Mouse (Mus musculus) spleen, adult 18-20 months (tissue): ENCODE results near the gene Lamb3.
"Not testable (repeated sequence)": the region's sequence is repeated elsewhere in the genome, so short reads cannot be mapped to it uniquely, and the experiment has no call there.

Source experiments
- DNase-seq, 2 experiments: peaks; one replicate each; pipeline ENCODE4 v3.0.0; 2022; ENCODE audit warnings: mixed read lengths in 2 of 2

The Lamb3 gene

DNA sequence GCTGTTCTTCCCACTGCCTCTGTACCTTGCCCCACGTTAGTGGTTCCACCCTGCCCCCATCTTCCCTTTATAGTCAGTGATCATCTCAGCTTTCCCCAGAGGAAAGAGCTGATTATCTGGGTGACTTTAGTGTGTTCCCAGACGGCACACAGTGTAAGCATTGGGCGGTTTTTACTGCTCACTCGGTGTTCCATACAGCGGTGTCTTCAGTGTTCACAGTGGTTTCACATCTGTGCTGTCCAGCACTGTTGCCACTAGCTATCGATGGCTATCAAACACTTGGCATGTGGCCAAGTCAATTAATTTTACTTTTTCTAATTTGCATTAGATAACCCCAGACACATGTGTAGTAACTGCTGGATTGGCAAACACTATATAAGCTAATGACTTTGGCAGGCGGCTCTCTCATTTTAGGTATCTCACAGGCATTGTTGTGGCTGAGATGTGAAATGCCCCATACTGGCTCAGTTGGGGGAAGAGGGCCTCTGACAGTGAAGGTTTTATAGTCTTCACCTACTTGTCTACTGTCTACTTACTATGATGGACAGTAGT is 76.8 kb downstream of the Lamb3 start:
- no peak for DNase-seq

DNA sequence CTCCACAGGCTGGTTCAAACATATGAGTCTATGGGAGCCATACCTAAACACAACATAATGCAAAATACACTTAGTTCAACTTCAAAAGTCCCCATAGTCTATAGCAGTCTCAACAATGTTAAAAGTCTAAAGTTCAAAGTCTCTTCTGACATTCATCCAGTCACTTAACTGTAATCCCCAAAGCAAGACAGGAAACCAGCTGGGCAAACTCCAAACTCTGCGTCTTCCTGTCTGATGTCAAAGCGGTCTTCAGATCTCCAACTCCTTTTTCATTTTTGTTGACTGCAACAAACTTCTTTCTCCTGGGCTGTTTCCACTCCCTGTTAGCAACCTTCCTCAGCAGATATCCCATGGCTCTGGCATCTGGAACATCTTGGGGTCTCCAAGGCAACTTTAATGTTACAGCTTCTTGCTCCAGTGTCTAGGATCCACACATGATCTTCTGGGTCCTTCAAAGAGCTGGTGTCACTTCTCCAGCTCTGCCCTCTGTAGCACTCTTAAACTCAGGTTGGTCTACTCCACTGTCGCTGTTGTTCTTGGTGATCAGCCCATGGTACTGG is 78.3 kb downstream of the Lamb3 start:
- not testable (repeated sequence) for DNase-seq

DNA sequence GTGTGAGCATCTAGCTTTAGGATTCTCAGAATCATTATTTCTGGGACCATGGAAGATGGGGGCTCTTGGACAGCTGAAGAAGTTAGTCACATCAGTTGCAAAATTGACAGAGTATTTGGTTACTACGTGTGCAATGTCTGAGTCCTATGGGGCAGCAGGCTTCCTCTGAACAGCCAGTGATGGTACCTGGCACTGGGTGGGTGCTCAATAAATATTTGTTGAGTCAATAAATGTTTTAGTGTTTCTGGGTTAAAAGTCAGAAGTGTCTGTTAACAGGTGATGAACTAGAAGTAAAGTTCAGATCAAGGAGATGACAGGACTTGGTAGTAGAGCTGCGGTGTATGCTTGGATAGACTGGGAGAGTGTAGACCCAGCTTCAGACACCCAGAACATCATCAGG is 80.1 kb downstream of the Lamb3 start:
- DNase-seq = no peak

DNA sequence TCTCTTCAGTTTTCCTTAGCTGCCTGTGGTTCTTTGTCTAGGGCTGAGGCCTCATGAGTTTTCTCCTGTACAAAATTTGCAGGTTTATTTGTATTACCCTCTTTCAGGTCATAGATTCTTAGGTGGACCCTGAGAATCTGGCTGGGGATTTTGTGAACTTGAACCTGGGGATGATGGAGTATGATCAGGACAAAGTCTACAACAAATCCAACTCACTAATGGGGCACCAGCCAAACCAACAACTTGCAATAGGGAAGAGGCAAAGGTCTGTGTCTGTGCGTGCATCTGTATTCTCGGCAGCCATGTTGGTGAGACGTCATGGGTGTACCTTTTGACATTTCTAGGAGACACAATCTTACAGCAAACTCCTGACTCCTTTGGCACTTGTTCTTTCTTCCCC is 81.6 kb downstream of the Lamb3 start:
- no peak for DNase-seq

DNA sequence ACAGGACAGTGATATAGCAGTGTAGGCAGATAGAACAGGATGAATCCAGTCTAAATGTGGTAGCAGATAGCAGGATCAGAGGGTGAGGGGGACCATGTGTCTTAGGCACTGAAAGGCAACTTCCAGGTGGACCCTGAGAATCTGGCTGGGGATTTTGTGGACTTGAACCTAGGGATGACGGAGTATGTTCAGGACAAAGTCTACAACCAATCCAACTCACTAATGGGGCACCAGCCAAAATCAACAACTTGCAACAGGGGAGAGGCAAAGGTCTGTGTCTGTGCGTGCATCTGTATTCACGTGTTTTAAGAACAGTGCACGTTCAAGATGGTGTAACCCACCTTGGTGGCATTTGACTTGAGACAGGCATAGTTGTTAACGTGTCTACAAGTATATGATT is 82.4 kb downstream of the Lamb3 start:
- no peak for DNase-seq

DNA sequence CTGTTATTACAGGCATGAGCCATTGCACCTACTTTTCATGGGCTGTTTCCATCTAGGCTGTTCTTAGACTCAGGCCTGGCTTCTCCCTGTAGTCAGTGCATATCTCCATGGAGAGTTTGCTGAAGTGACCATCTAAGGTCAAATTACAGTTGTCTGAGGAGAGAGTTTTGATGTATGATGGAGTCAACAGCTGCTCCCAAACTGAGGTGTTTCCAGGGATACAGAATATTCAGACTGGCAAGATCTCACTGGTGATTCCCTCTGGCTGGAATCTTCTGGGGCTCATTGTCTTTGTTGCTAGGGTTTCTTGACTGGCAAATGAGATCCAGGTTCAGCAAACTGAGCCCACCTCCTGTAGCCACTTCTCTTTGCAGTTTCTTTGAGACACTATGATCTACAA is 83.2 kb downstream of the Lamb3 start:
- no peak for DNase-seq

DNA sequence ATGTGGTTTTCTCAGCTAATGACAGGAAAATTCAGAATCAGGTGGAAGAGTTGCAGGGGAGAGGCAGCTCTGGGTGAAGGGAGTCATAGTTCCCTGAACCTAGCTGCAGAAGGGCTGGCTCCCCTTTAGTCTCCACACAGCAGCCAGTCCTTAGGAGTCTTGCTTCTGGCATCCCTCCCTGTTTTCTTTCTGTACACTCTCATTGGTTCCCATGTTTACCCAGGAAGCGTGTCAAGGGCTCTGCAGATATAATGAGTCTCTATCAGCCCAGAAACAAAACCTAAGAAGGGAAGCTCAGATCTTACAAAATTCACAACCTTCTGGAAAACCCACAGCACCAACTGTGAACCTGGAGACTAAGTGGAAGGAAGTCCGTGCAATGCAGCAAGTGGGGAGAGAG is 85.5 kb downstream of the Lamb3 start:
- DNase-seq = no peak

DNA sequence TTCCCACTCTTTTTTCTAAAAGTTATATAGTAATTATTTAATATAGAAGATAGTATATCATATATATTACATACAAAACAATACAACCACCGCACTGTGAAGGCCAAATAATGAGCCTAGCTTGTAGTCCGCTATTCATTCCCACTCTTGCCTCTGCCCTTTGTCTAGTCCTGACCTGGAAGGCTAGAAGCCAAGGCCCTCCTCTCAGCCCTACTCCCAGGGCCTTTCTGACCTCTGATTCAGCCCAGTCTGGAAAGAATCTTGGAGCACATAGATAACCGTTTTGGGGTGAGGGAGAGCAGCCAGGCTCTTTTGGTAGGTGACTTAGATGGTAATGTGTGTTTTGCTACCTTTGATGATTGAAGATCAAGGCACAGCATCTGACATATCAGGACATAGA is 86.4 kb downstream of the Lamb3 start:
- DNase-seq = no peak

DNA sequence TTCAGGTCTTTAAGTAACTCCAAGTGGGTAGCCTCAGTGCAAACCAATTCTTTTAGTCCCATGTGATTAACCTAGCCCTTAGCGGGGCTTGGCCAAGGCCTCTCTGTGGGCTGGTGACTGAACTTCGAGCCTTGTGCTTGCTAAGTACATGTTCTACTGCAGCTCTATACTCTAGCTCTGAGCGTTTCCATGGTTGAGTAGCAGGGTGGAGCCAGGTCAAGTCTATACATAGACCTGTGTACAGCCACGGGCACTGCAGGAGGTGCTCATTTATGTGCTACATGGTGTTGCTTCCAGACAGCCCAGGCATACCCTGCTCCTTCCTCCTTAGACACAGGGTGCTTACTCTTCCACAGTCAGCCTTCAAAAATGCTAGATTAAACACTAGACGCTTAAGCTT is 88.4 kb downstream of the Lamb3 start:
- no peak for DNase-seq

DNA sequence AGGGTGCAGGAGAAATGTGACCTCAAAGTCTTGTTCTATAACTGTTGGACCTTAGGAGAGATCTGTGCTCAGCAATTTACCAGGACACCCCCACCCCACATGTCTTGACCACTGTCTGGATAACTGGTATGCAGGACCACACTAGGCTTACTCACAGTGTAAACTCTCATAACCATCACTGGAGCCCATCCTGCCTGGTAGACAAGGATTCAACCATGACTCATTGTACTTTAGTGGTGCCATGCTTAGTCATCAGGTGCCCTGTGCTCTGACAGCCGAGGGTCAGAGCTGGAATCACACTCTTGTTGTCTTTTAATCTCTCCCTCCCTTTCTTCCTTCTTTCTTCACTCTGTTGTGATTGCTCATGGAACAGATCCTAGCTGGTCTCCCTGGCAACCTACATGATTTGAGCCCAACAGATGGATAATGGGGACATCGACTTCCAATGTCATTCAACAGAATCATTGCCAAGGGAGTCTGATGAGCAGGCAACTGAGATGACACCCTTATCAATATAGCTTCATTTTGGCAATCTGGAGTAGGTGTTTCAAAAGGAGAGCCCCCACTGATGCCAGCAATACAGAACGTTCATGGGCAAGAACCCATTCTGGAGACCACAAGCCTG is 90.8 kb downstream of the Lamb3 start:
- no peak for DNase-seq

DNA sequence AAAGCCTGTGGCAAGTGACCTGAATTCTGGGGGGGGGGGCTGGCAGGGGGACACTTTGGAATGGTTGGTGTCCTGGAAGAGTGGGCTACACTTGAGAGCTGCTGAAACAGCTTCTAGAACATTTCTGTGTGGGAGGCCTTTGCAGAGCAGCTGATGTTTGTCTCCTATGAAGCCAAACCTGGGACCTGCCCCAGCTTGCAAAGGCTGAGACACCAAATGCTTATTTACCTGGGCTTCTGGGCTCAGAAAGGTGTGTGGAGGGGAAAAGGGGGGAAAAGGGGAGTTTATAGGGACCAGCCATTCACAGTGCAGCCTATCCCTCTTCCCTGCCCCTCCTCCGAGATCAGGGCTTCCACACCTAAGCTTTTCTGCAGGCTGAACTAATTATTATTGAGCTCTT is 92.5 kb downstream of the Lamb3 start:
- no peak for DNase-seq

DNA sequence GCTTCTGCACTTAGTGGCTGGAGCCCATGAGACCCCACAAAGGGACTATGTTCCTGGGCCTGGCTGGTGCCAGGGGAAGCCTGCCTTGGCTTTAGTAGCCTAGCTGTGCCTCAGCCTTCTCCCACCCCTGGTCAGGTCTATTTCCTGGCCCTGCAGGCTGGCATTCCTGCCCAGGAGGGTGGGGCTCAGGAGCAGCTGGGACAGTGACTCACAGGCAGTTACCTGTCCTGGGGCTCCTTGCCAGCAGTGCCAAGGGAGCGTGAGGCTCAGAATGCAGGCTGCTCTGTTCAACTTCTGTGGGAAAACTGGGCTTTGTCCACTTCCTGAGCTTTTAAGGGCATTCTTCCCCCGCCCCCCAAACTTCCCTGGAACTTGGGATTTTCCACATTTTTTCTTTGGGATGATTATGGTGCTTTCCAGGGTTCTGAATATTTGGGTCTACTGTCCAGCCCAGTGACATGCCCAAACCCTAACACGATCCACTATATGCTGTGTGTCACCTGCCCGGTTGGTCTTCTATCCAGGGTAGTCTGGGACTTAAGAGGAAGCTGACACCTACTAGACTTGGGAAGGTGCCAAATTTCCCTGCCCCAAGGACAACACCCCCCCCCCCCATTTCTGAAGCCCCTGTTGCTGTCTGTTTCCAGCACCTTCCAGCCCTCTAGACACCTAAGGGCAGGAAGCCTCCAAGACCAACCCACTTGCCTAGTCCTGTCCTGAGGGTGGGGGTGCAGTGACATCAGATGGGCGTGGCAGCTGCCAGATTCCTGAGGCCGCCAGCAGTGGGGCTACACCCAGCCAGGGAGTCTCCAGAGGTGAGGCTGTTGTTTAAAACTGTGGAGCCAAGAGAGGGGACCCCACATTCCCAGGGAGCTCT is 94.0 kb downstream of the Lamb3 start:
- no peak for DNase-seq

DNA sequence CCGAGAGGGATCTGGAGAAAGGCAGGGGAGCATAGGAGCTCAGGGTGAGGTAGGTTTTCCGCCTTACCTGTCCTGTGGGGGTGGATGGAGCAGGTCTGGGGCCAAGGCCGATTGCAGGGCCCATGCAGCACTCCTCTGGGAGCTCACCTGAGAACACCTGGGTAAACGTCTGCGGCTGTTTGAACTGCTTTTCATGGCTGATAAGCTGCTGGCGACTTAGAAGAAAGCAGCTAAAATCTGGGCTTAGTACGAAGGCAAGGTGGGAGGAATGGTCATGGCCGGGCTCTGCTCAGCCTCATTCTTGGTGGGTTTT is 94.5 kb downstream of the Lamb3 start:
- no peak for DNase-seq

DNA sequence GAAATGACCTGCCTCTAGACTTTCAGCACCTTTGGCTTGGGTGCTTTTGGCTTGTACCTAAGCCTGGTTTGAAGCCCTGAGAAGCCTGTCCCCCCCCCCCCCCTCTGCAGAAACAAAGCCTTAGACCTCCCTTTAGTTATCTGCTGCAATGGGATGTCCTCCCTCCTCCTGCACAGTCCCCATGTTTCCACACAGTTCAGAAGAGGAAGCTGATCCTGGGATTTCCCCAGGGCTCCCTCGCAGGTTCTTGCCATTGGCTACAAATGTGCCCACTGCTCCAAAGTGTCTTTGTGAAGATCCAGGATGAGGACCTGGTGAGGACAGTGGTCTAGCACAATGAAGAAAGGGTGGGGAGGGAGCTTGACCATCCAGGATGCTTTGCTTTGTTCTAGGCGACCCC is 95.6 kb downstream of the Lamb3 start:
- DNase-seq = no peak

DNA sequence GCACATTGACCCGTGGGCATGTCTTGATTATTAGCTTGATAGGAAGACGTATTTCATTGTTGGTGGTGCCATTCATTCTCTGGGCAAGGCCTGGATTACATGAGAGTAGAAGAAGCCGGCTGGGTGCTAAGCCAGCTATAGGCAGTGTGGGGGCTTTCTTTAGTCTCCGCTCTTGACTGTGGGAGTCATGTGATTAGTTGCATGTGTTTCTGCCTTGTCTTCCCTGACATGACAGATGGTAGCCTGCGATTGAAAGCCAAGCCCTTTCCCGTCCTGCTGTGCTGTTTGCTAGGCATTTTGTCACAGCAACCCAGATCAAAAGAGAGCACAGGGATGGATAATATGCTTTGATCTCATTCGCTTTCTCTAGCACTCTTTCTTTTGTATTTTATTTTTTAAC is 97.9 kb downstream of the Lamb3 start:
- no peak for DNase-seq

DNA sequence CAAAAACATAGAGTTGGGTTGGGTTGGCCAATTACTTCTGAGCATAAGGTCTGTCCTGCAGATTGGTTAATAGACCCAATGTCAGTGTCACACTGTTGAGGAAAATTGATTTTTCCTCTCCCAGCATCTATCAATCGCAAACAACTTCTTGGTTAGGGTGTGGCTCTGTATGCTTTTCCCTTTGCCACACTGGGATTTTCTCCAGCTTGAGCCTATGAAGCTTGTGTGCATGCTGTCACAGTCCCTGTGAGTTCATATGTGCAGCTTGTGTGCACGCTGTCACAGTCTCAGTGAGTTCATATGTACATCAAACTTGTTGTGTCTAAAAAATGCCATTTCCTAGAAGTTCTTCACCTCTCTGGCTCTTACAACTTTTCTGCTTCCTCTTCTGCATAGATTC is 99.3 kb downstream of the Lamb3 start:
- DNase-seq = no peak

DNA sequence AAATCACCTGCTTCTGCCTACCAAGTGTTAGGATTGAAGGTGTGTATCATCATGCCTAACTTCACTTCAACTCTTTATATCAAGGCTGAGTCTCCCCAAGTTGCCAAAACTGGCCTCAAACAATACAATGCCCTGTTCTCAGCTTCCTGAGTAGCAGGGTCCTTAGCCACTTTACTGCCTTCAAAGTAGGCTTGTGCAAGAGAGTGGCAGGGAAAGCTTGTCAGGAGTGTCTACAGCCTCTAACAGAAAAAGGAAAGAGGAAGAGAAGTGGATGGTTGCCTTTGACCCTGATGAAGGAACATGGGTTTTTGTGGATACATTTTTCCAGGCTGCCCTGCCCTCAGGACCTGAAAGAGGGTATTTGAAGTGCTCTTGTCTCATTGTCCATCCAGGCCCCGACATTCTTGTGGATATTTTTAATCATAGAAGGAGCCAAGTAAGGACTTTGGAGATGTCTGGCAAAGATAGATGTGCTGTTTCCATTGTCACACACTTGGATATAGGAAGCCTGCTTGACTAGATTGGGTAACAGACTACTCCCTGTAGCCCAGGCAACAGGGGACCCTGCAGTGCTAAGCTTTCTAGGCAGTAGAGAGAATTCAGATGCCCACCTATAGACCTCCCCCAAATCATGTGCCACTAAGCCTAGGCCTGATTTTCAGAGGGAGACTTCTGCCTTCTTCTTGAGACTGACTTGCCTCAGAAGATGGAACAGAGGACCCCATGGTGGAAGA is 102.5 kb downstream of the Lamb3 start:
- no peak for DNase-seq

DNA sequence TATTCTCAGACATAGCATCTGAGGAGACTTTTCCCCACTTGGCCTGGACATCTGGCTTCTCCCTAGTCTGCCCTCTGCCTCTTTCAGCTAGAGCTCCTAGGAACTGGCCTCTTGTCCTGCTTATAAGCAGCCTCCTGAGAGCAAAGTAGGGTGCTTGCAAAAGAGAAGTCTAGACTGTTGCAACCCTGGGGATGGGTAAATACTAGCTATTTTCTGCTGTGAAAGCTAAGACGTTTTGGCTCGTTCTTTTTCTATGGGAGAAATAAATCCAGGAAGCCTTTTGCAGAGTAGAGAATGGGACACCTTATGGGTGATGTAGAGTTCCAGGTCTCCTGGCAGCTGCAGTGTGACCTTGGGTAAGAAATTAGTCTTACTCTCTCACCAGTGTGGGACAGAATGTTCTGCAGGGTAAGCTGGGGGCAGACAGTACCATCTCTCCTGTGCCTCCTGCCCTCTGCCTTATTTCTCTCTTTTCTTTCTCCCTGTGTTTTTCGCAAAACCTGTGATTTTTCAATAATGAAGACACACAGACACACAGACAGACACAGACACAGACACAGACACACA is 103.1 kb downstream of the Lamb3 start:
- DNase-seq = no peak

DNA sequence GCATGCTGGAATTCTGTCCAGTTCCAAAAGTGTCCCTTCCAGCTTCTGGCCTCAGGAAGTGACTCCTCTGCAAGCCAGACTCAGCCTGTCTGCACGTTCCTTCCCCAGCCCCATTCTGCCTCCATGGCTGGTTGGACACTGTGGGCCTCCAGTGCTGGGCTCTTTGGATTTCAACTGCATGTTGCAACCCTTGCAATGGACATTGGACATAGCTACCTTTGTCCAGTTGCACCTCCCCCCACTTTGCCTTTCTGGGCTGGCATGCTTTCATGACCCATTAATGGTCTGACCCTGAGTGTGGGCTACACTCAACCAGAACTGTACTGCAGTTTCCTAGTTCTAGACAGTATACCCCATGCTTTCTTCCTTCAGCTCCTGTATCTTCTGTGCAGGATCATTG is 104.1 kb downstream of the Lamb3 start:
- no peak for DNase-seq

DNA sequence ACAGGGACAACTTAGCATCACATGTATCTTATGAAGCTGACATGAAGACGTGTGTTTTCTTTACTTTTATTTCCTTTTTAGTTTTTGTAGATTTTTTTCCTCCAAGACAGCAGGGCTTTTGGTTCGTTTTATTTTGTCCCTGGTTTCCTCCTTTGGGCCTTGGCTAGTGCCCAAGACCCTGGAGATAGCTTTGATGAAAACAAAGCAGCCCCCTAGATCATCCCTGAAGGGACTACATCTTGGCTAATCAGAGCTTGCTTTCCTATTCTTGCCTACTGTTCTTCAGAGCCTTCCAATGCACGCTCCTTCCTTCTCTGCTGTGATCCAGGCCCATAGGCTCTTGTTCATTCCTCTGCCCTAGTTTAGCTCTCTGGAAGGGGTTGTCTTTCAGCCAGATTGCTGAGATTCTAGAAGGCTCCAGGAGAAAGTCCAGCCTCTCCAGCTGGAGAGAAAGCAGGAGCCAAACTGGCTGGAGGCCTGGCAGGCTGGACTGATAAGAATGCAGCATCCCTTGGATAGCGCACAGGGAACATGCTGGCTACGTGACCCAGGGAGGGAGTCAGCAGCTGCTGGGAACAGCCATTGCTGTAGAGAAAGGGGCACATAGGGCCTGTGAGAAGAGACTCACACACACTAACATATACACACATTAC is 108.3 kb downstream of the Lamb3 start:
- no peak for DNase-seq

DNA sequence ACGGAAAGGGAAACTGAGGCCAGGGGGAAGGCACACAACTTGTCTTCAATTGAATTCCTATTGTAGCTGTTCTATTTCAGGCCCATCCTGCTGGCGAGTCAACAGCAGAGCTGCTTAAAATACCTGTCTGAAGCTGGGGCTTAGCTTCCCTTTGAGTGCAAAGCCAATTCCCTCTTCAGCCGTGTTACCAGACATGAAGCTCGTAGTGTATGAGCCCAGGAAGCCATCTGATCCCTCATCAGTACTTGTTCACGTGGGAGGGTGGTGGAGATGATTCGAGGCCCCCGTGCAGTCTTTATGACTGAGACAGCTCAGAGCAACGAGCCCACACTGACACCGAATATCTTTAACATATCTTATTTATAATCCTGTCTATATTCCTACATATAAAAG is 108.9 kb downstream of the Lamb3 start:
- no peak for DNase-seq

DNA sequence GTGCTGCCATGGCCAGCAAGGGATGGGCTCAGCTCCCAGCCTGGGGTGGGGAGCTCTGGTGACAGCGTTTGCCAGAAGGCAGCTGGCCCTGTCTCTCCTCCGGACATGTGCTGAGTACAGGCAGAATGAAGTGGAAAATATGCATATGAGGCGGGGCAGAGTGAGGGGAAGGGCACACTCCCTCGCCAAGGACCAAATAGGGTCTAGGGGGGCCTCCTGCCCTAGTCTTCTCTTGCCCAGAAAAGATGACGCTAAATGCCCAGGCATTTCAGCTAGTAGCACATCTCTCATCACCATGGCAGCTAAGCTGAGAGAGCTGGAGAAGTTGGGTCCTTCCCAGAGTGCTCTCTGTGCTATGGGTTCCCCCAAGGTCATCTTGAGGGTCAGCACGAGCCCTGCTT is 109.7 kb downstream of the Lamb3 start:
- no peak for DNase-seq

DNA sequence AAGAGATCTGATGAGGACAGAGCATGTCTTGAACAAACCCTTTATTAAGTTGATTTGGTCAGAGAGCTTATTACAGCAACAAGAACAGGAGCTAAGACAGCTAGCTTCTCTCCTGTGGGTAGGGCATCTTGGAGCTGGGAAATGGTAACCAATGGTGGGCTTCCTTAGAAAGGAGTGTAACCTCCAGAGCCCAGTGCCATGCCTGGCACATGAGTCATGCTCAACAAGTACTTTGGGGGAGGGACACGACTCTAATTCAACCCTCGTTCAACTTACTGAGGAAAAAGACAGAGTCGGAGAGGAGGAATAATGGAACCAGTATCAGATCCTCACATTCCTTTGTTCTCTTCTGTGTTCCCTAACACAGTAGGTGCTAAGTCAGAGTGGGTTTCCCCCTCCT is 112.2 kb downstream of the Lamb3 start:
- DNase-seq = no peak
